Mouse (Mus musculus) cortical plate, adult 2 months (tissue): Measurements from ENCODE around the gene Cenpu.

Experiments
- CTCF ChIP-seq: fragments of 200-500 bp; IDR thresholded peaks from 2 replicates; pipeline ENCODE4 v1.5.1; 2011; ENCODE audit warnings: mild to moderate bottlenecking, control low read depth, low read length; ENCODE audit not compliant: insufficient read depth; ENCODE audit errors: extremely low read depth
- POLR2A ChIP-seq: fragments of 200-500 bp; IDR thresholded peaks from 2 replicates; pipeline ENCODE4 v1.6.1; 2011; ENCODE audit warnings: mild to moderate bottlenecking, low read length, control low read depth; ENCODE audit not compliant: insufficient read depth; ENCODE audit errors: extremely low read depth

GRCm38 (mm10) chr8:46552441-46552765 lies 575 bp downstream of the Cenpu start:
- TF ChIP-seq CTCF (no peak), POLR2A (no peak)
